Mouse (Mus musculus) lung, embryonic 15.5 days (tissue): ENCODE data around the gene Tpmt. TPM values are rescaled to one million over a fixed set of nuclear protein-coding genes. Genes with fewer than 3 reads are reported as not detected.
A peak's percentile ranks its signal among the peaks of the same experiment; 100 is the strongest.

Source experiments
- ATAC-seq: fragments of 200-750 bp; cut with Nextera tagmentation; 2 replicates; pipeline ENCODE4 v1.8.0; 2017; ENCODE audit warnings: moderate number of reproducible peaks, borderline replicate concordance; ENCODE audit not compliant: low FRiP score, low TSS enrichment; ENCODE audit errors: extremely low read depth
- H3K27ac ChIP-seq: fragments of 300-500 bp; sonication (generic); 2 replicates; pipeline ENCODE4 v1.5.1; 2015; ENCODE audit warnings: moderate library complexity, mild to moderate bottlenecking, inconsistent platforms
- H3K27me3 ChIP-seq: fragments of 300-500 bp; sonication (generic); 2 replicates; pipeline ENCODE4 v1.6.1; 2015; ENCODE audit warnings: inconsistent platforms
- H3K36me3 ChIP-seq: fragments of 300-500 bp; sonication (generic); 2 replicates; pipeline ENCODE4 v1.6.1; 2015; ENCODE audit warnings: inconsistent platforms
- H3K4me1 ChIP-seq: fragments of 300-500 bp; sonication (generic); 2 replicates; pipeline ENCODE4 v1.6.1; 2015; ENCODE audit warnings: inconsistent platforms
- H3K4me2 ChIP-seq: fragments of 300-500 bp; sonication (generic); 2 replicates; pipeline ENCODE4 v1.6.1; 2015; ENCODE audit warnings: inconsistent platforms, mild to moderate bottlenecking, moderate library complexity
- H3K4me3 ChIP-seq: fragments of 300-500 bp; sonication (generic); 2 replicates; pipeline ENCODE4 v1.5.1; 2015; ENCODE audit warnings: mild to moderate bottlenecking, inconsistent platforms
- H3K9ac ChIP-seq: fragments of 300-500 bp; sonication (generic); 2 replicates; pipeline ENCODE4 v1.6.1; 2015; ENCODE audit warnings: inconsistent platforms
- H3K9me3 ChIP-seq: fragments of 300-500 bp; sonication (generic); 2 replicates; pipeline ENCODE4 v1.6.1; 2016; ENCODE audit warnings: inconsistent platforms
- WGBS: fragments of 180-500 bp; shearing (Covaris S2); methylation state at CpG from one replicate; pipeline ENCODE4 v1.1.7; 2015; 5-methylcytosine and 5-hydroxymethylcytosine counted together
- polyA plus RNA-seq: library from polyadenylated mRNA; unstranded; fragments of >200 nt; fragmentation: Nextera tagmentation; extraction: Ambion mirVana; gene quantifications from 2 replicates; pipeline ENCODE4 v1.2.1, GENCODE M21; 2015

The Tpmt gene
- polyA plus RNA-seq, 1 experiment from 2014 or later = 23.8 TPM

DNA sequence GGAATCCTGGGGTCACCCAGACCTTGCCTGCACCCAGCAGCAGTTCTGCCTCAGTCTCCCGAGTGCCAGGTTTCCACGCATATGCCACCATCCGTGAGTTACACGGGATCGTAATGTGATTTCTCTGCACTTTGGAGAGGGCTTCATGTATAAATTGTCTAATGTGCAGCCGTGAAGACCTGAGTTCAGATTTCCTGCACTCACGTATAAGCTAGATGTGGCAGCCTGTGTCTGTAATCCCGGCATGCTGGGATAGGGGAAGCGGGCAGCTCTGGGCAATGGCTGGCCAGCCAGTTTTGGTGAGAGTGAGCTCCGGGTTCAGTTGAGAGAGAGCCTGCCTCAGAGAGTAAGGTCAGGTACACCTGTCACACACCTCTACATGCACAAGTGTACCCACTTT is 22.0 kb upstream of the Tpmt start:
- WGBS = 93% methylated on average over 10 of the region's 10 CpGs
- Histone ChIP-seq H3K4me2 (no peak overlapping the region), H3K9ac (no peak overlapping the region), H3K27ac (no peak overlapping the region), H3K27me3 (no peaks in the 10 kb centered on the region), H3K9me3 (no peaks in the 10 kb centered on the region), H3K36me3 (peaks cover 13% of the 10 kb centered on the region; the same call in 1 of the 2 replicates), H3K4me3 (no peak overlapping the region), H3K4me1 (0 out of 2 replicates have a peak, but pooled peaks cover 3% of the 10 kb centered on the region)
- no peak for ATAC-seq

GRCm38 (mm10) chr13:47063985-47064760 is 19.6 kb upstream of the Tpmt start:
- H3K4me3 ChIP-seq = no peak overlapping the region
- 41% methylated on average over 15 of the region's 15 CpGs for whole genome bisulfite sequencing
- no peak overlapping the region for H3K9ac ChIP-seq
- no peaks in the 10 kb centered on the region for H3K27me3 ChIP-seq
- H3K4me2 ChIP-seq = no peak overlapping the region
- peaks cover 24% of the 10 kb centered on the region; the same call in 1 of the 2 replicates for H3K36me3 ChIP-seq
- no peaks in the 10 kb centered on the region for H3K9me3 ChIP-seq
- H3K27ac ChIP-seq = peak overlapping the region; percentile 57
- peak; percentile 76 for ATAC-seq
- H3K4me1 ChIP-seq = 0 out of 2 replicates have a peak, but pooled peaks cover 3% of the 10 kb centered on the region

GRCm38 (mm10) chr13:47062756-47063155 is 18.2 kb upstream of the Tpmt start:
- Histone ChIP-seq H3K27ac (no peak overlapping the region), H3K9ac (no peak overlapping the region), H3K4me3 (no peak overlapping the region), H3K27me3 (no peaks in the 10 kb centered on the region), H3K36me3 (peaks cover 24% of the 10 kb centered on the region; the same call in 1 of the 2 replicates), H3K4me2 (no peak overlapping the region), H3K9me3 (no peaks in the 10 kb centered on the region), H3K4me1 (no peaks in the 10 kb centered on the region)
- no peak for ATAC-seq
- WGBS = 92% methylated on average over 17 of the region's 17 CpGs

DNA sequence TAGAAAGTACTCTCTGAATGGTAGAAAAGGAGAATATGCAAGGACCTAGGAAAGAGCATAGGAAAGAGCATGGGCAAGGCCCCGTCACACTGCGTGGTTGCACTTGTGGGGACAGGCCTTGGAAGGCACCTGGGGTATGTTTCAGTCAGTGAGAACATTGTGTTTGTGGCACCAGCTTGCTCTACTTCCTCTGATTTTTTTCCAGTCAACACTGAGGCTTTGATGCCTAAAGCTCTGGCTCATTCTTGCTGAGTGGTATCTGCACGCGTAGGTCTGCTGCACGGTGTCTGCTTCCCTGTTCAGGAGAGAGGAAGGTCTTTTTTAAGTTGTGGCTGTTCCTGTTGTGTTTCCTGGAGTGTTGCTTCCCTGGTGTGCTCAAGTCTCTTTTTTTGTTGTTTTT is 12.2 kb upstream of the Tpmt start:
- no peak for ATAC-seq
- WGBS = 95% methylated on average over 5 of the region's 5 CpGs
- no peak overlapping the region for H3K4me2 ChIP-seq
- no peak overlapping the region for H3K9ac ChIP-seq
- no peak overlapping the region for H3K27ac ChIP-seq
- no peaks in the 10 kb centered on the region for H3K9me3 ChIP-seq
- H3K27me3 ChIP-seq = no peaks in the 10 kb centered on the region
- peaks cover 24% of the 10 kb centered on the region; the same call in 1 of the 2 replicates for H3K36me3 ChIP-seq
- H3K4me3 ChIP-seq = no peak overlapping the region
- no peaks in the 10 kb centered on the region for H3K4me1 ChIP-seq

GRCm38 (mm10) chr13:47056126-47056525 is 11.6 kb upstream of the Tpmt start:
- no peak overlapping the region for H3K27ac ChIP-seq
- no peak for ATAC-seq
- H3K4me2 ChIP-seq = no peak overlapping the region
- WGBS = 84% methylated on average over 11 of the region's 11 CpGs
- H3K9ac ChIP-seq = no peak overlapping the region
- H3K36me3 ChIP-seq = peaks cover 30% of the 10 kb centered on the region; the same call in 1 of the 2 replicates
- H3K4me3 ChIP-seq = no peak overlapping the region
- H3K27me3 ChIP-seq = no peaks in the 10 kb centered on the region
- H3K9me3 ChIP-seq = no peaks in the 10 kb centered on the region
- H3K4me1 ChIP-seq = no peaks in the 10 kb centered on the region

DNA sequence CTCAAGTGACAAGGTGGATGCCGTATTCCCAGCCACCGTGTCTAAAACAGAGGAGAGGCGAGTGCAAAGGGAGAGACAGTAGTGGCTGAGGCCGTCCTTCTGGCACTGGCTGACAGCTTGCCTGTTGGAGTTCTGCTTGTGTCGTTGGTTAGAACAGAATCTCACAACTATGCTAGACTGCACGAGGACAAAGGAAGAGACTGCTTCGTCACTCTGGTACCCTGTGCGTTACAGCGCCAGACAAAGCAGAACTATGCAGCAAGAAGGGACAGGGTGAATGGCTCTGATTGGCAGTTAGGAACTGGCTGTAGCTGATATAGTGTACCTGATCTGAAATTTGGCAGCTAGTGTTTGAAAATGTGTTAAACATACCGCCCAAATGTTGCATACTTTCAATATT is 9.4 kb upstream of the Tpmt start:
- H3K4me3 ChIP-seq = no peak overlapping the region
- no peaks in the 10 kb centered on the region for H3K4me1 ChIP-seq
- no peaks in the 10 kb centered on the region for H3K27me3 ChIP-seq
- H3K9me3 ChIP-seq = no peaks in the 10 kb centered on the region
- no peak overlapping the region for H3K9ac ChIP-seq
- H3K36me3 ChIP-seq = peaks cover 20% of the 10 kb centered on the region; the same call in 1 of the 2 replicates
- no peak overlapping the region for H3K27ac ChIP-seq
- 83% methylated on average over 10 of the region's 10 CpGs for WGBS
- H3K4me2 ChIP-seq = no peak overlapping the region
- ATAC-seq = no peak

DNA sequence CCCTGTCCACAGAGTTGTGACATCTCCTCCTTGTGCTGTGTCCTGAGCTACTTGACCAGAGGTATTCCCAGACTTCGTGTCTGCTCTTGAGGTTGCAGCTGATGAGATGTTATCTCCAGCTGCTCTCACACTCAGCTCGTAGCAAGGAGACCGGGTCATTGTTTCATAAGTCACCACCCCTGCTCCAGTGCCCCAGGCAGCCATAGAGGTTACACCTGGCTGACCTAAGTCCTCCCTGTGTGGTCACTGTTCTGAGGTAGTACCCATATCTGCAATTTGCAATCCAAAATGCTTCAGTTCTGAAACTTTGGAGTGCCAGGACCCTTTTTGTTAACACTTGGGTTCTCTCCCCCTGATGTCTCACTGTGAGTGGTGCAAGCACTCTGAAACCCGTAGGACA is 5.5 kb upstream of the Tpmt start:
- no peak overlapping the region for H3K4me2 ChIP-seq
- H3K27ac ChIP-seq = no peak overlapping the region
- 51% methylated on average over 4 of the region's 4 CpGs for WGBS
- no peaks in the 10 kb centered on the region for H3K27me3 ChIP-seq
- H3K4me3 ChIP-seq = no peak overlapping the region
- H3K4me1 ChIP-seq = no peaks in the 10 kb centered on the region
- peaks cover 20% of the 10 kb centered on the region; the same call in 1 of the 2 replicates for H3K36me3 ChIP-seq
- H3K9ac ChIP-seq = no peak overlapping the region
- ATAC-seq = no peak
- H3K9me3 ChIP-seq = no peaks in the 10 kb centered on the region

DNA sequence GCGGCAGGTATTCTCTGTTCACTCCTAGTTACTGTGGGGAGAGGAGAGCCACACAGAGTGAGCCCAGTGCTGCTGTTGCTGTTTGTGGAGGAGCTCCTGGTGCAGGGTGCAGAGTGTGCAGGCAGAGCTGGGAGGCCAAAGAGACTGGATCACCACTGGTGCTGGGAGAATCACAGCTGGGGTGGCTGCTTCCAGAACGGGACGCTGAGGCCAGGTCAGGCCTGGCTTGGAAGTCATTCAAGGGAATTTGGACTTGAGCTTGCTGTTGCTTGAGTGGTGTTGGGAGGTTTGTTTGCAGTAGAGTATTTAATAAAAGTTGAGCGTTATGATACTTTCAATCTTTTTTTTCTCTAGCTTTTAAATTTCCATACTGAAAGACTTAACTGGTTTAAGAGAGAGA is 3.5 kb upstream of the Tpmt start:
- no peak overlapping the region for H3K9ac ChIP-seq
- WGBS = 76% methylated on average over 4 of the region's 4 CpGs
- ATAC-seq = no peak
- no peaks in the 10 kb centered on the region for H3K27me3 ChIP-seq
- peaks cover 11% of the 10 kb centered on the region for H3K4me1 ChIP-seq
- no peak overlapping the region for H3K4me3 ChIP-seq
- H3K4me2 ChIP-seq = no peak overlapping the region
- H3K9me3 ChIP-seq = no peaks in the 10 kb centered on the region
- H3K36me3 ChIP-seq = peaks cover 12% of the 10 kb centered on the region; the same call in 1 of the 2 replicates
- no peak overlapping the region for H3K27ac ChIP-seq

DNA sequence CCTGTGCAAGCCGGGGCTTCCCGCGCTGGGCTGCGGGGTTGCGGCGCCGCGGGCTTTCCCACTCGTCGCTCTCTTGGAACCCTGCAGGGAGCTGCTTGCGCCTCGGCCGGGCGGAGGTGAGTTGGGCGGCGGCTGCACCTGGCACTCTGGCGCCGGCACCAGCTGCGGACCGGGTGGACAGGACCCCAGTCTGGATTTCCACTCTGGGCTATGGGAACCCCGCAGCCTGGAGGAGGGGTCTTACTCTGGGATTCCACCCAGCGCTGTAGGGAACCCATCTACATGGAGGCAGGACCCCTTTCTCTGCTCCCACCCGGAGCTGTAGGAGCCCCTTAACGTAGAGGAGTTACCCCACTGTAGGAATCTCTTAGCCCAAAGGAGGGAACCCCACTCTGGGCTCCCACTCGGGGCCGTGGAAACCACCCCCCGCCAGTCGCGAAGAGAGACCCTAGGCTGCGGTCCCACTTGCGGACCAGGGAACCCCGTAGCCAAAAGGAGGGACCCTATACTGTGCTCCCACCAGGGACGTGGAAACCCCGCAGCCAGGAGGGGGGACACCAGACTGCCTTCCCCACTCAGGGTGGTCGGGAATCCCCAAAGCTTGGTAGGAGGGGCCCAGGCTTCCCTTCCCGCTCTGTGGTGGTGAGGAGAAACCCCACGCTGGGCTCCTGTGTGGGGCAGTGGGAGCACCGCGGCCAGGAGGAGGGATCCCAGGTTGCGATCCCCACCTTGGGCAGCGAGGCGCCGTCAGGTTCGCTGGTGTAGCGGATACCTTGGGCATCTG is 512 bp downstream of the Tpmt start:
- ATAC-seq = peak; percentile 37
- 1% methylated on average over 45 of the region's 45 CpGs for WGBS
- Histone ChIP-seq H3K9me3 (no peaks in the 10 kb centered on the region), H3K9ac (peak overlapping the region; percentile 65), H3K27me3 (no peaks in the 10 kb centered on the region), H3K4me3 (peak overlapping the region; percentile 74), H3K27ac (0 out of 2 replicates have a peak overlapping the region, but pooled peaks have one; percentile 14), H3K36me3 (no peaks in the 10 kb centered on the region), H3K4me1 (peaks cover 15% of the 10 kb centered on the region), H3K4me2 (peak overlapping the region; percentile 98)

GRCm38 (mm10) chr13:47043030-47043680 is 1.4 kb downstream of the Tpmt start, which contains the start of gene Kdm1b:
Gene Kdm1b (plus strand): TSS chr13:47043499.
- under 1% methylated on average over 47 of the region's 48 CpGs for WGBS
- peak within 1 kb of the TSS; percentile 60 for H3K27ac ChIP-seq
- peak within 1 kb of the TSS; percentile 65 for H3K9ac ChIP-seq
- H3K4me3 ChIP-seq = peak within 1 kb of the TSS; percentile 74
- no peaks in the 10 kb centered on the region for H3K27me3 ChIP-seq
- H3K4me2 ChIP-seq = peak within 1 kb of the TSS; percentile 98
- H3K4me1 ChIP-seq = peaks cover 15% of the 10 kb centered on the region
- no peaks in the 10 kb centered on the region for H3K36me3 ChIP-seq
- ATAC-seq = peak; percentile 97
- no peaks in the 10 kb centered on the region for H3K9me3 ChIP-seq

GRCm38 (mm10) chr13:47042024-47042633 is 2.4 kb downstream of the Tpmt start:
- WGBS = 45% methylated on average over 8 of the region's 8 CpGs
- Histone ChIP-seq H3K27ac (no peak overlapping the region), H3K27me3 (no peaks in the 10 kb centered on the region), H3K4me2 (peak overlapping the region; percentile 98), H3K9ac (no peak overlapping the region; the same call in 1 of the 2 replicates), H3K36me3 (no peaks in the 10 kb centered on the region), H3K9me3 (no peaks in the 10 kb centered on the region), H3K4me1 (peaks cover 15% of the 10 kb centered on the region), H3K4me3 (peak overlapping the region; percentile 74)
- ATAC-seq = no peak
